Mouse (Mus musculus) liver, postnatal 0 days (tissue): ENCODE results near the gene Rps27rt. TPM values are rescaled to one million over a fixed set of nuclear protein-coding genes. Genes with fewer than 3 reads are reported as not detected.

Experiments used
- ATAC-seq: fragments of 200-750 bp; cut with Nextera tagmentation; 2 replicates; pipeline ENCODE4 v1.8.0; 2017; ENCODE audit warnings: mild to moderate bottlenecking, moderate library complexity
- DNase-seq: peaks from one replicate; pipeline ENCODE4 v3.0.0-alpha.2; 2016
- H3K27ac ChIP-seq: fragments of 300-500 bp; sonication (generic); 2 replicates; pipeline ENCODE4 v1.5.1; 2014; ENCODE audit warnings: antibody characterized with exemption, moderate library complexity, mild to moderate bottlenecking, low read depth
- H3K27me3 ChIP-seq: fragments of 300-500 bp; sonication (generic); 2 replicates; pipeline ENCODE4 v1.6.1; 2014; ENCODE audit warnings: low read length, control low read depth, mixed read lengths; ENCODE audit not compliant: insufficient read depth
- H3K36me3 ChIP-seq: fragments of 300-500 bp; sonication (generic); replicated peaks from 2 replicates; pipeline ENCODE4 v1.6.1; 2014; ENCODE audit warnings: mild to moderate bottlenecking, control low read depth, low read length, moderate library complexity, mixed read lengths; ENCODE audit not compliant: insufficient read depth
- H3K4me1 ChIP-seq: fragments of 300-500 bp; sonication (generic); 2 replicates; pipeline ENCODE4 v1.6.1; 2014; ENCODE audit warnings: antibody characterized with exemption, mild to moderate bottlenecking, control low read depth; ENCODE audit not compliant: insufficient read depth
- H3K4me2 ChIP-seq: fragments of 300-500 bp; sonication (generic); 2 replicates; pipeline ENCODE4 v1.6.1; 2014; ENCODE audit warnings: low read depth, mild to moderate bottlenecking, low read length, moderate library complexity, mixed read lengths
- H3K4me3 ChIP-seq: fragments of 300-500 bp; sonication (generic); 2 replicates; pipeline ENCODE4 v1.5.1; 2014; ENCODE audit warnings: low read depth, low read length
- H3K9ac ChIP-seq: fragments of 300-500 bp; sonication (generic); replicated peaks from 2 replicates; pipeline ENCODE4 v1.6.1; 2014; ENCODE audit warnings: mild to moderate bottlenecking, moderate library complexity
- H3K9me3 ChIP-seq: fragments of 300-500 bp; sonication (generic); 2 replicates; pipeline ENCODE4 v1.6.1; 2016; ENCODE audit warnings: mild to moderate bottlenecking, control low read depth, low read length, mixed read lengths
- CTCF ChIP-seq: sonication (generic); IDR thresholded peaks from 2 replicates; pipeline ENCODE4 v1.5.1; 2016; ENCODE audit warnings: antibody characterized with exemption, low read depth
- EP300 ChIP-seq: IDR thresholded peaks from 2 replicates; pipeline ENCODE4 v1.6.1; 2016; ENCODE audit warnings: antibody characterized with exemption, low read depth, mild to moderate bottlenecking
- WGBS: fragments of 180-500 bp; shearing (Covaris S2); extraction: QIAGEN DNeasy Blood & Tissue Kit; methylation state at CpG from one replicate; pipeline ENCODE4 v1.1.7; 2014; ENCODE audit not compliant: insufficient replicate concordance; 5-methylcytosine and 5-hydroxymethylcytosine counted together
- polyA plus RNA-seq: library from polyadenylated mRNA; unstranded; fragments of >200 nt; fragmentation: Nextera tagmentation; extraction: Ambion mirVana; gene quantifications from 2 replicates; pipeline ENCODE4 v1.2.1, GENCODE M21; 2015

The Rps27rt gene
- polyA plus RNA-seq, 1 experiment from 2014 or later = 300 TPM

GRCm38 (mm10) chr9:114999010-114999770 lies 16.7 kb upstream of the Rps27rt start:
- WGBS = 77% methylated on average over 6 of the region's 6 CpGs
- Histone ChIP-seq H3K27ac (no peak overlapping the region), H3K36me3 (no peaks in the 10 kb centered on the region), H3K4me2 (no peak overlapping the region), H3K4me3 (no peak overlapping the region), H3K4me1 (no peaks in the 10 kb centered on the region), H3K9ac (no peak overlapping the region), H3K9me3 (0 out of 2 replicates have a peak, but pooled peaks cover 2% of the 10 kb centered on the region), H3K27me3 (no peaks in the 10 kb centered on the region)
- DNase-seq = no peak
- TF ChIP-seq CTCF = no peak
- TF ChIP-seq EP300 = no peak
- no peak for ATAC-seq

GRCm38 (mm10) chr9:114996489-114996888 lies 13.9 kb upstream of the Rps27rt start:
- Histone ChIP-seq H3K27me3 (no peaks in the 10 kb centered on the region), H3K36me3 (no peaks in the 10 kb centered on the region), H3K4me1 (no peaks in the 10 kb centered on the region), H3K9ac (no peak overlapping the region), H3K4me2 (no peak overlapping the region), H3K9me3 (peaks cover 5% of the 10 kb centered on the region; the same call in 1 of the 2 replicates), H3K4me3 (no peak overlapping the region), H3K27ac (no peak overlapping the region)
- DNase-seq (no peak), ATAC-seq (no peak)
- TF ChIP-seq EP300 (no peak), CTCF (no peak)
- WGBS = 79% methylated on average over 6 of the region's 6 CpGs

- Histone ChIP-seq H3K9ac (no peak overlapping the region), H3K27me3 (no peaks in the 10 kb centered on the region), H3K4me2 (no peak overlapping the region), H3K4me3 (no peak overlapping the region), H3K9me3 (peaks cover 5% of the 10 kb centered on the region; the same call in 1 of the 2 replicates), H3K27ac (no peak overlapping the region), H3K36me3 (no peaks in the 10 kb centered on the region), H3K4me1 (no peaks in the 10 kb centered on the region)
- ATAC-seq (no peak), DNase-seq (no peak)
- no peak for TF ChIP-seq EP300
- no peak for TF ChIP-seq CTCF
- WGBS = 75% methylated on average over 4 of the region's 4 CpGs
Measured at GRCm38 (mm10) chr9:114995716-114996115, 13.2 kb upstream of the Rps27rt start.

- Histone ChIP-seq H3K9me3 (peaks cover 3% of the 10 kb centered on the region; the same call in 1 of the 2 replicates), H3K27ac (no peak overlapping the region), H3K4me1 (no peaks in the 10 kb centered on the region), H3K9ac (no peak overlapping the region), H3K36me3 (no peaks in the 10 kb centered on the region), H3K4me3 (no peak overlapping the region), H3K4me2 (no peak overlapping the region), H3K27me3 (no peaks in the 10 kb centered on the region)
- no peak for ATAC-seq
- WGBS = 79% methylated on average over 4 of the region's 4 CpGs
- DNase-seq = no peak
- TF ChIP-seq EP300 (no peak), CTCF (no peak)
Measured at GRCm38 (mm10) chr9:114995250-114995649, 12.7 kb upstream of the Rps27rt start.

GRCm38 (mm10) chr9:114992528-114992927 lies 10.0 kb upstream of the Rps27rt start:
- no peak overlapping the region for H3K9ac ChIP-seq
- no peak for DNase-seq

GRCm38 (mm10) chr9:114990421-114990820 lies 7.9 kb upstream of the Rps27rt start:
- peaks cover 3% of the 10 kb centered on the region; the same call in 1 of the 2 replicates for H3K9me3 ChIP-seq
- H3K36me3 ChIP-seq = no peaks in the 10 kb centered on the region
- DNase-seq (no peak), ATAC-seq (no peak)
- no peak overlapping the region for H3K4me2 ChIP-seq
- WGBS = 70% methylated on average over 10 of the region's 10 CpGs
- H3K9ac ChIP-seq = no peak overlapping the region
- TF ChIP-seq EP300 (no peak), CTCF (no peak)
- no peak overlapping the region for H3K4me3 ChIP-seq
- no peaks in the 10 kb centered on the region for H3K4me1 ChIP-seq
- no peak overlapping the region for H3K27ac ChIP-seq
- H3K27me3 ChIP-seq = no peaks in the 10 kb centered on the region

More at GRCm38 (mm10) chr9:114992528-114992927, 10.0 kb upstream of the Rps27rt start:
- no peak for TF ChIP-seq CTCF
- no peak for TF ChIP-seq EP300
- Histone ChIP-seq H3K4me1 (no peaks in the 10 kb centered on the region), H3K4me3 (no peak overlapping the region), H3K4me2 (no peak overlapping the region), H3K9me3 (peaks cover 3% of the 10 kb centered on the region; the same call in 1 of the 2 replicates), H3K27me3 (no peaks in the 10 kb centered on the region), H3K36me3 (no peaks in the 10 kb centered on the region), H3K27ac (no peak overlapping the region)
- 81% methylated on average over 2 of the region's 2 CpGs for WGBS
- ATAC-seq = no peak
